Mouse (Mus musculus) spleen, adult 2 months (tissue): ENCODE measurements around the gene Ilf2.

Experiments used
- CTCF ChIP-seq: fragments of 200-500 bp; IDR thresholded peaks from 2 replicates; pipeline ENCODE4 v1.5.1; 2011; ENCODE audit warnings: mild to moderate bottlenecking, inconsistent platforms; ENCODE audit not compliant: insufficient read depth, insufficient read length, insufficient replicate concordance; ENCODE audit errors: extremely low read depth
- POLR2A ChIP-seq: fragments of 200-500 bp; IDR thresholded peaks from 2 replicates; pipeline ENCODE4 v1.6.1; 2011; ENCODE audit warnings: low read depth, low read length, inconsistent platforms

- TF ChIP-seq POLR2A, result no peak
- no peak for TF ChIP-seq CTCF
Measured at GRCm38 (mm10) chr3:90513796-90514590, 38.1 kb downstream of the Ilf2 start, which contains the start of the genes S100a1 and S100a13.
